Mouse (Mus musculus) erythroblast, embryonic 14.5 days (primary cell): ENCODE data around the gene Irf3.

ENCODE experiments used
- GATA1 ChIP-seq: IDR thresholded peaks from 2 replicates; pipeline ENCODE4 v1.6.1; 2012; ENCODE audit warnings: low read length, inconsistent platforms, mixed read lengths
- TAL1 ChIP-seq: IDR thresholded peaks from 3 replicates; pipeline ENCODE4 v1.6.1; 2012; ENCODE audit warnings: low read length, inconsistent platforms, mixed read lengths

DNA sequence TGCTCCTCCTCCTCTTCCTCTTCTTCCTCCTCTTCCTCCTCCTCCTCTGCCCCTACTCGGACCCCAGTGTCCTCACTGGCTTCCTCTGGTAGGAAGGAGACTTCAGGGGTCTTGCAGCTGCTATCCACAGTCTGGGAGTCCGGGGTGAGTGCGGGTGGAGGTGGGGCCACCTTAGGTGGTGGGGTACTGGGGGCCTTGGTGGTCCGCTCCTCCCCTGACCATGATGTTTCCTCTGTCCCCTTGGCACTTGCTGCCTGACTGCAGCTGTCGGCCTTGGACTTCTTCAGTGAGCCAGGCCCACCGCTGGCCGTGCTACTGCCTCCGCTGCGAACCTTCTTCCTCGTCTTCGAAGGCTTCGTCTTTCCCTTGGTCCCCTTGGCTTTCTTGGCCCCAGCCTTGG, 9.1 kb downstream of the Irf3 start:
- no peak for TF ChIP-seq TAL1
- no peak for TF ChIP-seq GATA1
